Mouse (Mus musculus) midbrain, embryonic 14.5 days (tissue): ENCODE data around the gene Chmp4b. TPM values are rescaled to one million over a fixed set of nuclear protein-coding genes. Genes with fewer than 3 reads are reported as not detected.
A peak's percentile ranks its signal among the peaks of the same experiment; 100 is the strongest.

ENCODE experiments used
- ATAC-seq: fragments of 200-750 bp; cut with Nextera tagmentation; 2 replicates; pipeline ENCODE4 v1.8.0; 2017; ENCODE audit warnings: moderate number of reproducible peaks, moderate library complexity; ENCODE audit not compliant: low FRiP score, low TSS enrichment
- DNase-seq: peaks from one replicate; pipeline ENCODE4 v3.0.0-alpha.2; 2015
- H3K27ac ChIP-seq: fragments of 300-500 bp; sonication (generic); replicated peaks from 2 replicates; pipeline ENCODE4 v1.5.1; 2014; ENCODE audit warnings: mild to moderate bottlenecking, low read depth, low read length, moderate library complexity
- H3K27me3 ChIP-seq: fragments of 300-500 bp; sonication (generic); 2 replicates; pipeline ENCODE4 v1.6.1; 2014; ENCODE audit warnings: low read length, control low read depth, mixed read lengths; ENCODE audit not compliant: control insufficient read depth, insufficient read depth
- H3K36me3 ChIP-seq: fragments of 300-500 bp; sonication (generic); 2 replicates; pipeline ENCODE4 v1.6.1; 2014; ENCODE audit warnings: low read length, control low read depth; ENCODE audit not compliant: control insufficient read depth, insufficient read depth
- H3K4me1 ChIP-seq: fragments of 300-500 bp; sonication (generic); 2 replicates; pipeline ENCODE4 v1.6.1; 2014; ENCODE audit warnings: mild to moderate bottlenecking, antibody characterized with exemption, low read length, control low read depth; ENCODE audit not compliant: control insufficient read depth, insufficient read depth
- H3K4me2 ChIP-seq: fragments of 300-500 bp; sonication (generic); 2 replicates; pipeline ENCODE4 v1.6.1; 2014; ENCODE audit warnings: mild to moderate bottlenecking, low read length, moderate library complexity
- H3K4me3 ChIP-seq: fragments of 300-500 bp; sonication (generic); replicated peaks from 2 replicates; pipeline ENCODE4 v1.5.1; 2014; ENCODE audit warnings: low read depth, low read length
- H3K9ac ChIP-seq: fragments of 300-500 bp; sonication (generic); replicated peaks from 2 replicates; pipeline ENCODE4 v1.6.1; 2014; ENCODE audit warnings: mild to moderate bottlenecking, low read length, moderate library complexity
- H3K9me3 ChIP-seq: fragments of 300-500 bp; sonication (generic); 2 replicates; pipeline ENCODE4 v1.6.1; 2016; ENCODE audit warnings: low read length, control low read depth, mixed read lengths; ENCODE audit not compliant: control insufficient read depth
- WGBS: fragments of 180-500 bp; shearing (Covaris S2); extraction: QIAGEN DNeasy Blood & Tissue Kit; methylation state at CpG from one replicate; pipeline ENCODE4 v1.1.7; 2014; 5-methylcytosine and 5-hydroxymethylcytosine counted together
- polyA plus RNA-seq: library from polyadenylated mRNA; unstranded; fragments of >200 nt; fragmentation: Nextera tagmentation; extraction: Ambion mirVana; gene quantifications from 2 replicates; pipeline ENCODE4 v1.2.1, GENCODE M21; 2014

Chmp4b gene
- polyA plus RNA-seq, 1 experiment from 2014 or later: 20.4 TPM

DNA sequence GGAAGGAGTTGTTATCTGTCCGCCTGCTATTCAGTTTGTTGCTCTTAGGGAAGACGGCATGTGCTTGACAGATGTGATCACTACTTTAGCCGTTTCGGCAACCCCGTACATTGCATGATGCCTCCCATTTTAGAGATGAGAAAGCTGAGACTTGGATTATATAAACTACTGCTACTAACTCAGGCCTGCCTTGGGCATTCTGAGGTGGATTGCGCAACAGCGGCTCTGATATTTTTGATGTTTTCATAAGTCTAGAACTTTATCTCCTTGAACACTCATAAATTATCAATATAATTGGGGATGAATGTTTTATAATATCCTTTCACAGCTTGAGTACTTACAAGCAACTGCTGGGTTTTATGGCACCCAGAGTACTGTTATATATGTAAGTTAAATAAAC is 17.2 kb downstream of the Chmp4b start:
- no peak overlapping the region for H3K4me2 ChIP-seq
- no peaks in the 10 kb centered on the region for H3K4me1 ChIP-seq
- ATAC-seq: no peak
- no peak for DNase-seq
- WGBS: 96% methylated on average over 7 of the region's 7 CpGs
- no peaks in the 10 kb centered on the region for H3K36me3 ChIP-seq
- H3K4me3 ChIP-seq: no peak overlapping the region
- H3K9ac ChIP-seq: no peak overlapping the region
- H3K27ac ChIP-seq: no peak overlapping the region
- H3K27me3 ChIP-seq: no peaks in the 10 kb centered on the region
- H3K9me3 ChIP-seq: no peaks in the 10 kb centered on the region

DNA sequence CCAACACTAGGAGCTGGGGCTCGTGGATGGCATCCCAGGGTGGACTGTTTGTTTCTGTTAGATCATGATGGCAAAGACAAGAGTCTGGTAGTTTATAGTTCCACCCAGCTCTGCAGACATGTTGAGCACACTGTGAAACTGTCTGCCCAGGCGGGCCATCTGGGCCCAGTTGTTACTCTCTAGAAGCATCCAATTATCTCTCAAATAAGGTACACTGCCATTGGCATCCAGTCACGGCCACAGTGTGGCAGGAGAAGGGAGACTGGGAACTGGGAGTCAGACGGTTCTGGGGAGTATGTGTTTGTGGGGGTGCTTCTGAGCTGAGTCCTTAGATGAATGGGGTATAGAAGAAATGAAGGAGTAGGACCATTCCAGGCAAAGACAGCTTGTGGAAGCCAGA is 18.6 kb downstream of the Chmp4b start:
- no peak for DNase-seq

DNA sequence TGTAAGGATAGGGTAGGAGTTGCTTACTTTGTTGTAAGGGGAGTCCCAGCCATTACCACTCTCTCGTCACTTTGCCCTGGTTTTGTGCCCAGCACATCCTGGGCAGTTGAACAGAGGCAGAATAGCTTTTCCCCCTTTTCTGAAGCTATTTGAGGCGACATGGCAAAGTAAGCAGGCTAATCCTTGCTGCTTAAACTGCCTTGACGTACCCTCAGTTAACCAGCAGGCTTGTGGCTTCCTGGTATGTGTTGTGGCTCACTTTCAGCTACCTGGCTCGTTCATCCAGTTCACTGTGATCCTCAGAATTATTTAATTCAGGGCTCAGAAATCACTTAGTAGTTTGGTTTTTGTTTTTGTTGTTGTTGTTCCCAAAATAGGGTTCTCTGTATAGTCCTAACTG is 19.2 kb downstream of the Chmp4b start:
- Histone ChIP-seq H3K27me3 (no peaks in the 10 kb centered on the region), H3K27ac (no peak overlapping the region), H3K9ac (no peak overlapping the region), H3K36me3 (no peaks in the 10 kb centered on the region), H3K4me1 (no peaks in the 10 kb centered on the region), H3K9me3 (no peaks in the 10 kb centered on the region), H3K4me3 (no peak overlapping the region), H3K4me2 (no peak overlapping the region)
- DNase-seq: no peak
- no peak for ATAC-seq
- 80% methylated on average over 4 of the region's 4 CpGs for WGBS

More for the DNA sequence above, 18.6 kb downstream of the Chmp4b start:
- Histone ChIP-seq H3K9ac (no peak overlapping the region), H3K4me1 (no peaks in the 10 kb centered on the region), H3K4me2 (no peak overlapping the region), H3K27me3 (no peaks in the 10 kb centered on the region), H3K4me3 (no peak overlapping the region), H3K27ac (no peak overlapping the region), H3K36me3 (no peaks in the 10 kb centered on the region), H3K9me3 (no peaks in the 10 kb centered on the region)
- ATAC-seq: no peak
- WGBS: 86% methylated on average over 4 of the region's 4 CpGs

DNA sequence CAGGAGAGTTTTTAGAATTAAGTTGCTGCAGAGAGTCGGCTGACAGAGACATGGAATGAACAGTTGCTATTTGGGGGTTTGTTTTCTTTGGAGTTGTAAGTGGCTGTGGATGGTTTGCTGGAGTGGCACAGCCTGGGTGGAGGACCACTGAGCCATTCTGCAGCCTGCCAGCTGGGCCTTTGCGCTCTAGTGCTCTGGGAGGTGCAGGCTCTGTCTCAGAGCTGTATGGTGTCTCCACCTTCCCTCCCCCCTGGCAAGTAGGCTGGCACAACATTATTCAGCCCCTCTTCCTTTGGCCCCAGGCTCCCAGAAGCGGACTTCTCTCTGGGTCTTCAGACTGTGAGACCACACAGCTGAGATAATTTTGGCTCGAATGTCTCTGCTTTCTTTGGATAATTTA is 22.5 kb downstream of the Chmp4b start:
- Histone ChIP-seq H3K4me3 (no peak overlapping the region), H3K9ac (no peak overlapping the region), H3K4me2 (no peak overlapping the region), H3K9me3 (no peaks in the 10 kb centered on the region), H3K27ac (no peak overlapping the region), H3K27me3 (no peaks in the 10 kb centered on the region), H3K36me3 (no peaks in the 10 kb centered on the region), H3K4me1 (peaks cover 16% of the 10 kb centered on the region)
- DNase-seq (no peak), ATAC-seq (no peak)
- 83% methylated on average over 4 of the region's 4 CpGs for WGBS

DNA sequence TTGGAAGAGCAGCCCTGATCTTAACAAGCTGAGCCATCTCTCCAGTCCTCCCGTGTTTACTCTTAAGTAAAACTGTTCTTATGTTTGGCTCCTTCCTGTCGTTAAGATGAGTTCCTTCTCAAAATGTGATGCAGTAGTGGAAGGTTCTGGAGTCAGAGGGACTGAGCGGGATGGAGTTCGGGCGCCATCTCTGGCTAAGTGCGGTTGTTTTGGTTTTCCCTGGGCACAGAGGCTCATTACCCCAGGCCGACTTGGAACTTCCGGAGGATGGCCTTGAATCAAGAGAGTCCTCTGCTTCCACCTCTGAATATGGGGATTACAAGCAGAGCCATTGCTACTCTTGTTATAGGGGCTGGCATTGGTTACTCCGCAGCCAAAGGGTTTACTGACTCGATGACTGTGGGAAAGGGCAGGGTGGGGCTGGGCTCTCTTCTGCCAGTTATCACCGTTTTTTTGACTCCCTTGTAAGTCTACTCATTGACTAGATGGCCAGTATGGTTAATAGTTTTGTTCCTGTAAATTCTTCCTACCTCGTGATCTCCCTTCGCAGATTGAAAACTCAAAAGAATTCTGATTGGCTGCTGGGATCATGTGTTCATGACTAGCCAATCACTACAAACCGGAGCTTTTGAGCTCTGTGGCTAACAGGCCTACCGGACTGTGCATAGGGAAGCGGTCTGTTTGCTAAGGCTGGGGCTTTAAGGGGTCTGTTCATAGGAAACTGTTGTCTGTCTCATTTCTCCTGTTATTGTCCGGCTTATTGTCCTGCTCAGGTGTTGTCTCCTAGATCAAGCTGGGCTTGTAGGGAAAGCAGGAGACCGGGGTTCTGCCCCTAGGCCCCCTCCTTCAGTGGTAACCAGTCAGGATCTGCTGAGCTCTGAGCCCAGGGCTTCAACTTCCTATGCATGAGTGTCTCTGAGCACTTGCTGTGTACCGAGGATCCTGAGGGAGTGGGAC is 25.4 kb downstream of the Chmp4b start:
- Histone ChIP-seq H3K4me3 (peak overlapping the region; percentile 14; the same call in 1 of the 2 replicates), H3K9ac (peak overlapping the region; percentile 13; the same call in 1 of the 2 replicates), H3K36me3 (no peaks in the 10 kb centered on the region), H3K4me1 (peaks cover 24% of the 10 kb centered on the region), H3K27me3 (no peaks in the 10 kb centered on the region), H3K4me2 (peak overlapping the region; percentile 52), H3K9me3 (no peaks in the 10 kb centered on the region), H3K27ac (peak overlapping the region; percentile 82)
- ATAC-seq (peak; percentile 84), DNase-seq (peak; percentile 84)
- 60% methylated on average over 19 of the region's 19 CpGs for WGBS

DNA sequence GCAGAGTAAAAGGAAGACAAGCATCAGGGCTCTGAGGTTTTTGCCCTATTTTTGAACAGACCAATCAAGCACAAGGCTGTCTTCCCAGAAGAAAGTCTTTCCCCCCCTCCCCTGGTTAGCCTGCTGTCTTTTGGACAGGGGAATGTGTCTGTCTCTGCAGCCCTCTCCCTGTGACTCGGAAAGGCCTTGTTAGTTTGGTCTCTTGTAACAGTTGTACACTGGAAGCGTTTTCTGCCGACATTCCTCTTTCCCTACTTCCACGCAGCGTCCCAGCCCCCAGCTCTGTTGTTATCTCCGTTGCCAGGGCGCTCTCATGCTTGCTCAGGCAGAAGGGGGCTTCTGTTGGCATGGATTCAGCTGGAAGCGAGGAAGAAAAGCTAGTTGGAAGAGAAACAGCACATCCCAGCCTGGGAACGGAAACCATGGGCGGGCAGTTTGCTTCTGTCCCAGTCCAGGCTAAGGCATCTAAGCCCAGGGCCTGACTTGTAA is 26.2 kb downstream of the Chmp4b start:
- H3K4me3 ChIP-seq: no peak overlapping the region
- H3K27ac ChIP-seq: peak overlapping the region; percentile 82
- WGBS: 9% methylated on average over 10 of the region's 10 CpGs
- H3K9ac ChIP-seq: peak overlapping the region; percentile 13; the same call in 1 of the 2 replicates
- H3K9me3 ChIP-seq: no peaks in the 10 kb centered on the region
- peaks cover 26% of the 10 kb centered on the region for H3K4me1 ChIP-seq
- no peaks in the 10 kb centered on the region for H3K27me3 ChIP-seq
- peak overlapping the region; percentile 52 for H3K4me2 ChIP-seq
- no peaks in the 10 kb centered on the region for H3K36me3 ChIP-seq
- peak; percentile 55; the same call in 1 of the 2 replicates for ATAC-seq
- DNase-seq: peak; percentile 86

DNA sequence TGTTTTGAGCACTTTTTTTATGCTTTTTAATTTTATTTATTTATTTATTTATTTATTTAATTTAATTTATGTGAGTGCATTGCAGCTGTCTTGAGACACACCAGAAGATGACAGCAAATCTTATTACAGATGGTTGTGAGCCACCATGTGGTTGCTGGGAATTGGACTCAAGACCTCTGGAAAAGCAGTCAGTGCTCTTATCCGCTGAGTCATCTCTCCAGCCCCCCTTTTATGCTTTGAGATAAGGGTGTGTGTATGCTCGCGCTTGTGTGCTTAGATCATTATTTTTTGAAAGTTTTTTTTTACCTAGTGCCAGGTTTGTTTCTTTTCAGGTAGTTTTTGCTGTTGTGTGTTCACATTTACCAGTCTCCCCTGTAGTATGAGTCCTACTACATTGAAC is 27.5 kb downstream of the Chmp4b start:
- DNase-seq: no peak
- Histone ChIP-seq H3K27ac (no peak overlapping the region), H3K9ac (no peak overlapping the region), H3K4me2 (no peak overlapping the region), H3K4me1 (peaks cover 26% of the 10 kb centered on the region), H3K27me3 (no peaks in the 10 kb centered on the region), H3K36me3 (no peaks in the 10 kb centered on the region), H3K4me3 (no peak overlapping the region), H3K9me3 (no peaks in the 10 kb centered on the region)
- ATAC-seq: no peak
- 97% methylated on average over 3 of the region's 3 CpGs for WGBS

DNA sequence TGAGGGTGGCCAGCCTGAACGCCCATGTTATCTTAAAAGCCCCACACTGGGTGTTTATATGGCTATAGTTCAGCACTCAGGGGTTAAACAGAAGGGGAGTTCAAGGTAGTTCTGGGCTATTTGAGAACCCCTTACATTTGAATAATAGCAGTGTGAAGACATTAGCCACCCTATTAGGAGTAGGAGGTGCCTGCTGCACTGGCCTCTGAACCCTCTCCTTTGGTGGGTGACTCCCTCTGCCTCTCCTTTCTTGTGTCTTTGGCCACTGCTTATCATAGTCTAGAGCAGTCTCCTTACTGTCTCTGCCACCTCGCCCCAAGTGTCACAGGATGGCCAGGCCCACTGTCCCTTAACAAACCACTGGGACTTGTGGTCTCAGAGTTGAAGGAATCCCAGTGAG is 28.8 kb downstream of the Chmp4b start:
- no peak overlapping the region for H3K4me2 ChIP-seq
- no peaks in the 10 kb centered on the region for H3K36me3 ChIP-seq
- no peaks in the 10 kb centered on the region for H3K9me3 ChIP-seq
- H3K4me1 ChIP-seq: peaks cover 26% of the 10 kb centered on the region
- ATAC-seq (no peak), DNase-seq (no peak)
- H3K27ac ChIP-seq: no peak overlapping the region
- H3K9ac ChIP-seq: no peak overlapping the region
- H3K4me3 ChIP-seq: no peak overlapping the region
- H3K27me3 ChIP-seq: no peaks in the 10 kb centered on the region
- 89% methylated on average over 2 of the region's 2 CpGs for WGBS

DNA sequence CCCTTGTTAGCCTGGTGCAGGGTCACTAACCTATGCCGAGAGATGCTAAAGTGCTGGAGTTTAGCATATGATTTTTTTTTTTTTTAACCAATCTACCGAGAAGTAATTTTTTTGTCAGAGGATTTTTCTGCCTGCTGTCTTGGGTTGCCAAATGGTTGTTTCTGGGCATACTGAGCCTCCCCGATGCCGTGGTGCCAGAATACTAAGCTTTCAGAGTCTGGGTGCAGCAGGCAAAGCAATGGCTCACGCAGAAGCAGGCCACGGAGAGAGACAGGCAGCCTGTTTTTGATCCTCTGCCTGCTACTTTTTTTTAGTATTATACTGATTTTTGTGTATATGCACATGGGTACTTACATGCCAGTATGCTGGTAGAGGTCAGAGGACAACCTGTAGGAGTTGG is 29.4 kb downstream of the Chmp4b start:
- H3K36me3 ChIP-seq: no peaks in the 10 kb centered on the region
- no peak overlapping the region for H3K9ac ChIP-seq
- H3K4me1 ChIP-seq: peaks cover 26% of the 10 kb centered on the region
- no peak for ATAC-seq
- 90% methylated on average over 6 of the region's 6 CpGs for WGBS
- no peak for DNase-seq
- H3K9me3 ChIP-seq: no peaks in the 10 kb centered on the region
- no peaks in the 10 kb centered on the region for H3K27me3 ChIP-seq
- H3K27ac ChIP-seq: no peak overlapping the region
- H3K4me3 ChIP-seq: no peak overlapping the region
- H3K4me2 ChIP-seq: no peak overlapping the region
